ENCODE assay signal across 8 mouse cellular contexts in genomic region chr7:45509912-45510787, GRCm38 (mm10). TPM values are rescaled to one million over a fixed set of nuclear protein-coding genes. Genes with fewer than 3 reads are reported as not detected.
A peak's percentile ranks its signal among the peaks of the same experiment; 100 is the strongest.
DNase-seq lines count a peak whose midpoint lies in the region; ATAC-seq and TF ChIP-seq lines count a peak whose summit lies in the region.

TSS of gene Nucb1 (minus strand) at chr7:45510406.

- WGBS in bone marrow, adult 2 months = under 1% methylated on average over 44 of the region's 44 CpGs
- WGBS in embryonic facial prominence, embryonic 15.5 days = under 1% methylated on average over 44 of the region's 44 CpGs
- under 1% methylated on average over 44 of the region's 44 CpGs for WGBS in kidney, embryonic 14.5 days
- under 1% methylated on average over 44 of the region's 44 CpGs for WGBS in limb, embryonic 15.5 days

- no peak for TF ChIP-seq CTCF in bone marrow, adult 2 months (IDR thresholded peaks at IDR 0.05; ENCODE audit: control insufficient read depth, insufficient read depth, low read length)

- peak within 1 kb of the TSS; percentile 71 for H3K4me3 ChIP-seq in bone marrow, adult 2 months (replicated peaks; ENCODE audit: control insufficient read depth, low read depth, low read length)
- H3K4me3 ChIP-seq in embryonic facial prominence, embryonic 15.5 days (replicated peaks) = peak within 1 kb of the TSS; percentile 82
- peak within 1 kb of the TSS; percentile 62 for H3K4me3 ChIP-seq in kidney, embryonic 14.5 days (ENCODE audit: low read length)
- H3K4me3 ChIP-seq in limb, embryonic 15.5 days = peak within 1 kb of the TSS; percentile 76

- peak; percentile 100 for DNase-seq in 416B (ENCODE audit: low read depth)
- peak; percentile 93 to 96 for DNase-seq in heart, adult 9 months (ENCODE audit: low spot score in 2 of 2)
- peak; percentile 71 to 84 for DNase-seq in monocyte, adult 2 months (ENCODE audit: low read depth in 1 of 2, low spot score in 2 of 2)
- DNase-seq in spleen, postnatal 36 days (ENCODE audit: low spot score in 2 of 2) = peak; percentile 92 to 96

- H3K36me3 ChIP-seq in embryonic facial prominence, embryonic 15.5 days = peaks cover 20% of the 10 kb centered on the region
- H3K36me3 ChIP-seq in kidney, embryonic 14.5 days (ENCODE audit: control insufficient read depth, insufficient read depth, low read length) = peaks cover 18% of the 10 kb centered on the region
- peaks cover 26% of the 10 kb centered on the region for H3K36me3 ChIP-seq in limb, embryonic 15.5 days

- peaks cover 3% of the 10 kb centered on the region; the same call in 1 of the 2 replicates for H3K4me1 ChIP-seq in bone marrow, adult 2 months (ENCODE audit: control insufficient read depth, insufficient read depth, low read length)
- H3K4me1 ChIP-seq in embryonic facial prominence, embryonic 15.5 days = peaks cover 18% of the 10 kb centered on the region
- peaks cover 18% of the 10 kb centered on the region for H3K4me1 ChIP-seq in kidney, embryonic 14.5 days (ENCODE audit: control insufficient read depth, insufficient read depth, low read length)
- peaks cover 20% of the 10 kb centered on the region for H3K4me1 ChIP-seq in limb, embryonic 15.5 days

- H3K9ac ChIP-seq in embryonic facial prominence, embryonic 15.5 days = peak within 1 kb of the TSS; percentile 65
- peak within 1 kb of the TSS; percentile 75 for H3K9ac ChIP-seq in kidney, embryonic 14.5 days (ENCODE audit: low read depth, low read length)
- peak within 1 kb of the TSS; percentile 75 for H3K9ac ChIP-seq in limb, embryonic 15.5 days

- peak; percentile 90 for ATAC-seq in embryonic facial prominence, embryonic 15.5 days (ENCODE audit: insufficient number of reproducible peaks, low FRiP score, low TSS enrichment, low read depth)
- ATAC-seq in kidney, embryonic 14.5 days (ENCODE audit: low FRiP score, low TSS enrichment) = peak; percentile 83
- peak; percentile 87 for ATAC-seq in limb, embryonic 15.5 days (ENCODE audit: insufficient number of reproducible peaks, low FRiP score, low TSS enrichment, low read depth)

- H3K27me3 ChIP-seq in embryonic facial prominence, embryonic 15.5 days = no peaks in the 10 kb centered on the region
- no peaks in the 10 kb centered on the region for H3K27me3 ChIP-seq in kidney, embryonic 14.5 days (ENCODE audit: control insufficient read depth, insufficient read depth, low read length)
- H3K27me3 ChIP-seq in limb, embryonic 15.5 days = no peaks in the 10 kb centered on the region

- peak; percentile 75 for TF ChIP-seq POLR2A in bone marrow, adult 2 months (IDR thresholded peaks at IDR 0.05; ENCODE audit: borderline replicate concordance, control insufficient read depth, low read depth, low read length)

- H3K4me2 ChIP-seq in embryonic facial prominence, embryonic 15.5 days (replicated peaks) = peak within 1 kb of the TSS; percentile 92
- H3K4me2 ChIP-seq in kidney, embryonic 14.5 days (replicated peaks; ENCODE audit: low read depth, low read length) = peak within 1 kb of the TSS; percentile 91
- peak within 1 kb of the TSS; percentile 91 for H3K4me2 ChIP-seq in limb, embryonic 15.5 days

- H3K9me3 ChIP-seq in embryonic facial prominence, embryonic 15.5 days (replicated peaks) = no peaks in the 10 kb centered on the region
- no peaks in the 10 kb centered on the region for H3K9me3 ChIP-seq in kidney, embryonic 14.5 days (ENCODE audit: control insufficient read depth, low read length)
- no peaks in the 10 kb centered on the region for H3K9me3 ChIP-seq in limb, embryonic 15.5 days

- H3K27ac ChIP-seq in bone marrow, adult 2 months (ENCODE audit: control insufficient read depth, insufficient read depth, low read depth, low read length, poor library complexity) = peak within 1 kb of the TSS; percentile 77
- H3K27ac ChIP-seq in embryonic facial prominence, embryonic 15.5 days (replicated peaks) = peak within 1 kb of the TSS; percentile 98
- H3K27ac ChIP-seq in kidney, embryonic 14.5 days (ENCODE audit: low read depth, low read length) = peak within 1 kb of the TSS; percentile 92
- peak within 1 kb of the TSS; percentile 97 for H3K27ac ChIP-seq in limb, embryonic 15.5 days

RNA-seq across cellular contexts. Expression of gene Nucb1, which starts in this region (rescaled TPM):
- polyA plus RNA-seq in bone marrow, adult 2 months (2011; ENCODE audit: insufficient read depth, insufficient read length, low replicate concordance, missing spikeins) = 69.3 and 71.9 TPM in 2 replicates
- polyA plus RNA-seq in embryonic facial prominence, embryonic 15.5 days (2015; fragmentation: Nextera tagmentation; extraction: Ambion mirVana) = 258 and 262 TPM in 2 replicates
- 141 and 190 TPM in 2 replicates for polyA plus RNA-seq in kidney, embryonic 14.5 days (2014; fragmentation: Nextera tagmentation; extraction: Ambion mirVana)
- 279 and 295 TPM in 2 replicates for polyA plus RNA-seq in limb, embryonic 15.5 days (2015; fragmentation: Nextera tagmentation; extraction: Ambion mirVana)

Comparison
In these comparisons a context has a peak if more than half of its experiments do, and no peak if none do; other contexts are left out.
1. Peak in every context shown above with its lines: DNase-seq, ATAC-seq, H3K4me3 ChIP-seq and H3K27ac ChIP-seq.